Mouse (Mus musculus) frontal cortex, adult 2 months (tissue): ENCODE data around the gene Ipo4. TPM values are rescaled to one million over a fixed set of nuclear protein-coding genes. Genes with fewer than 3 reads are reported as not detected.

Experiments
- polyA plus RNA-seq: library from polyadenylated mRNA; depleted of rRNA; stranded (reverse); fragments of >200 nt; gene quantifications from 2 replicates; pipeline ENCODE4 v1.2.3, GENCODE M21; 2012; rRNA removed

Gene Ipo4
- polyA plus RNA-seq, 1 experiment, result 139 TPM

Other genes with a start within 250 kb of the Ipo4 start
- 17.1 and 17.6 TPM in 2 replicates for gene Dhrs4, start 157.2 kb downstream of the Ipo4 start, polyA plus RNA-seq
- 69.2 and 72.1 TPM in 2 replicates for gene Carmil3, start 145.3 kb downstream of the Ipo4 start, polyA plus RNA-seq
- gene Cpne6, start 125.5 kb downstream of the Ipo4 start, polyA plus RNA-seq, result 512 and 532 TPM in 2 replicates
- gene Nrl, start 111.0 kb downstream of the Ipo4 start, polyA plus RNA-seq, result 0.69 and 0.82 TPM in 2 replicates
- 30.5 and 36.9 TPM in 2 replicates for gene Pck2, start 95.7 kb downstream of the Ipo4 start, polyA plus RNA-seq
- gene Dcaf11, start 76.0 kb downstream of the Ipo4 start, polyA plus RNA-seq, result 107 and 128 TPM in 2 replicates
- gene A730061H03Rik, start 75.6 kb downstream of the Ipo4 start, polyA plus RNA-seq, result 1.3 and 1.7 TPM in 2 replicates
- 0.11 TPM in 1 of 2 replicates, not detected in the other for gene Fitm1, start 60.3 kb downstream of the Ipo4 start, polyA plus RNA-seq
- gene Psme1, start 57.8 kb downstream of the Ipo4 start, polyA plus RNA-seq, result 62.6 and 82.8 TPM in 2 replicates
- gene Emc9, start 50.7 kb downstream of the Ipo4 start, polyA plus RNA-seq, result 56.3 and 58.2 TPM in 2 replicates
- gene Psme2, start 44.8 kb downstream of the Ipo4 start, polyA plus RNA-seq, result 43.2 and 46.9 TPM in 2 replicates
- gene Rnf31, start 44.2 kb downstream of the Ipo4 start, polyA plus RNA-seq, result 24.2 TPM in 2 replicates
- 19.1 and 22.9 TPM in 2 replicates for gene Irf9, start 32.4 kb downstream of the Ipo4 start, polyA plus RNA-seq
- gene Rec8, start 17.9 kb downstream of the Ipo4 start, polyA plus RNA-seq, result 17.2 and 22.6 TPM in 2 replicates
- gene Gm49378, start 1.9 kb upstream of the Ipo4 start, polyA plus RNA-seq, result 4.3 and 6.2 TPM in 2 replicates
- 33.0 and 38.5 TPM in 2 replicates for gene Tm9sf1, start 7.8 kb upstream of the Ipo4 start, polyA plus RNA-seq
- 0.78 and 1.2 TPM in 2 replicates for gene Tssk4, start 14.2 kb upstream of the Ipo4 start, polyA plus RNA-seq
- gene Mdp1, start 24.6 kb upstream of the Ipo4 start, polyA plus RNA-seq, result 46.0 and 46.7 TPM in 2 replicates
- 30.6 and 33.0 TPM in 2 replicates for gene Gmpr2, start 36.0 kb upstream of the Ipo4 start, polyA plus RNA-seq
- 351 and 383 TPM in 2 replicates for gene Nedd8, start 36.2 kb upstream of the Ipo4 start, polyA plus RNA-seq
- gene Tinf2, start 45.9 kb upstream of the Ipo4 start, polyA plus RNA-seq, result 19.2 and 21.7 TPM in 2 replicates
- 0.14 and 0.21 TPM in 2 replicates for gene Tgm1, start 78.0 kb upstream of the Ipo4 start, polyA plus RNA-seq
- gene Rabggta, start 86.3 kb upstream of the Ipo4 start, polyA plus RNA-seq, result 60.7 and 64.3 TPM in 2 replicates
- gene Dhrs1, start 109.7 kb upstream of the Ipo4 start, polyA plus RNA-seq, result 111 and 119 TPM in 2 replicates
- gene Nop9, start 109.7 kb upstream of the Ipo4 start, polyA plus RNA-seq, result 8.9 and 9.0 TPM in 2 replicates
- 15.6 and 18.7 TPM in 2 replicates for gene Cideb, start 122.5 kb upstream of the Ipo4 start, polyA plus RNA-seq
- 0.18 and 0.19 TPM in 2 replicates for gene Ltb4r2, start 125.5 kb upstream of the Ipo4 start, polyA plus RNA-seq
- gene Ltb4r1, start 130.0 kb upstream of the Ipo4 start, polyA plus RNA-seq, result 0.11 and 0.14 TPM in 2 replicates
- gene Adcy4, start 148.1 kb upstream of the Ipo4 start, polyA plus RNA-seq, result 4.0 and 4.3 TPM in 2 replicates
- gene Ripk3, start 152.9 kb upstream of the Ipo4 start, polyA plus RNA-seq, result 0.67 and 0.68 TPM in 2 replicates
- gene Nfatc4, start 187.2 kb upstream of the Ipo4 start, polyA plus RNA-seq, result 1.5 and 2.7 TPM in 2 replicates
- gene Nynrin, start 218.1 kb upstream of the Ipo4 start, polyA plus RNA-seq, result 3.8 and 4.3 TPM in 2 replicates
- 0.25 and 0.26 TPM in 2 replicates for gene Cbln3, start 248.4 kb upstream of the Ipo4 start, polyA plus RNA-seq
- gene Khnyn, start 249.0 kb upstream of the Ipo4 start, polyA plus RNA-seq, result 10.3 and 12.2 TPM in 2 replicates